Mouse (Mus musculus): ENCODE measurements around the gene Dkk3.
"Not testable (repeated sequence)": the region's sequence is repeated elsewhere in the genome, so short reads cannot be mapped to it uniquely, and the experiment has no call there.

Gene Dkk3

GRCm38 (mm10) chr7:112102933-112103332 is 55.9 kb downstream of the Dkk3 start:
- Histone ChIP-seq H3K36me3 (ENCODE audit: control insufficient read depth, insufficient read depth, low read length, poor library complexity, severe bottlenecking) (peaks cover 5% of the 10 kb centered on the region), H3K27me3 (ENCODE audit: control insufficient read depth, insufficient read depth, low read length, poor library complexity, severe bottlenecking) (no peaks in the 10 kb centered on the region)
- DNase-seq (ENCODE audit: low read depth, low spot score): no peak

DNA sequence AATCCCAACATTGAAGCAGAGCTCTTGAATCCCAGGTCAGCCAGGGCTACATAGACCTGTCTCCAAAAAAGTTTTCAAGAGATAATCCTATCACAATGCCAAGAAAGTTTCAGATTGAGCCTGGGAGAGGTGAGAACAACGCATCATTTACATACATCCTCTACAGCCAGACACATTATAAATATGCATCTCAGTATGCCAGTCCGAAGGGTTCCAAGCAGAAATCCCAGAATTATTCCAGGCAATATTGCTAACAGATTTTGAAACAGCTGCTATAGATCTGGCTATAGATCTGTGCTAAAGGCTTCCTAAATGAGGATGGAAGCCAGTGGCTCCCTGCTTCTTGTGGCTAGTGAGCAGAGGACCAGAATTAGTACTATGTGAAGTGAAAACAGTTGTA is 58.0 kb downstream of the Dkk3 start:
- Histone ChIP-seq H3K27me3 (ENCODE audit: control insufficient read depth, insufficient read depth, low read length, poor library complexity, severe bottlenecking) (no peaks in the 10 kb centered on the region), H3K36me3 (ENCODE audit: control insufficient read depth, insufficient read depth, low read length, poor library complexity, severe bottlenecking) (peaks cover 5% of the 10 kb centered on the region)
- DNase-seq (ENCODE audit: low read depth, low spot score): no peak

GRCm38 (mm10) chr7:112094923-112095322 is 63.9 kb downstream of the Dkk3 start:
- DNase-seq (ENCODE audit: low read depth, low spot score); H3K27me3 ChIP-seq (ENCODE audit: control insufficient read depth, insufficient read depth, low read length, poor library complexity, severe bottlenecking); H3K36me3 ChIP-seq (ENCODE audit: control insufficient read depth, insufficient read depth, low read length, poor library complexity, severe bottlenecking): not testable (repeated sequence)

GRCm38 (mm10) chr7:112086186-112086585 is 72.7 kb downstream of the Dkk3 start:
- no peak for DNase-seq (ENCODE audit: low read depth, low spot score)
- Histone ChIP-seq H3K27me3 (ENCODE audit: control insufficient read depth, insufficient read depth, low read length, poor library complexity, severe bottlenecking) (no peaks in the 10 kb centered on the region), H3K36me3 (ENCODE audit: control insufficient read depth, insufficient read depth, low read length, poor library complexity, severe bottlenecking) (peaks cover 12% of the 10 kb centered on the region)

DNA sequence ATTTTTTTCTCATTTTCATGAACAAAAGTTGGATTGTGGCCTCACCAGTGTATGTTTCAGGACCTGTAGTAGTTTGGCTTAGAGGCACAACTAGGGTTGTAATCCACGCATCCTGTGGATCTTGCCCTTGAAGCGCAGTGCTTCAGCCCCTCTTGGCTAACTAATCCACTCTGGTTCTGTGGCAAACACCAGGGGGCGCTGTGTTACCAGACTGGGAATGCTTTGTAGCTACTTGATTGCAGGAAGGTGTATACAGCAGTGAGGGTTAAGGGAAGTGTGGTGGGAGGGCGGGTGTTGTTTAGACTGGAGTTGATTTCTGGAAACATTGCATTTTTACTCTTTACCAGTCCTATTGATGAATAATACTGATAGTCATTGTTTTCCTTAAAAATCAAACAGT is 73.8 kb downstream of the Dkk3 start:
- Histone ChIP-seq H3K36me3 (ENCODE audit: control insufficient read depth, insufficient read depth, low read length, poor library complexity, severe bottlenecking) (peaks cover 12% of the 10 kb centered on the region), H3K27me3 (ENCODE audit: control insufficient read depth, insufficient read depth, low read length, poor library complexity, severe bottlenecking) (no peaks in the 10 kb centered on the region)
- peak; percentile 79 for DNase-seq (ENCODE audit: low read depth, low spot score)

- H3K27me3 ChIP-seq (ENCODE audit: control insufficient read depth, insufficient read depth, low read length, poor library complexity, severe bottlenecking): no peaks in the 10 kb centered on the region
- no peak for DNase-seq (ENCODE audit: low read depth, low spot score)
- H3K36me3 ChIP-seq (ENCODE audit: control insufficient read depth, insufficient read depth, low read length, poor library complexity, severe bottlenecking): peaks cover 9% of the 10 kb centered on the region
These were observed 74.6 kb downstream of the Dkk3 start for GRCm38 (mm10) chr7:112084222-112084621.

DNA sequence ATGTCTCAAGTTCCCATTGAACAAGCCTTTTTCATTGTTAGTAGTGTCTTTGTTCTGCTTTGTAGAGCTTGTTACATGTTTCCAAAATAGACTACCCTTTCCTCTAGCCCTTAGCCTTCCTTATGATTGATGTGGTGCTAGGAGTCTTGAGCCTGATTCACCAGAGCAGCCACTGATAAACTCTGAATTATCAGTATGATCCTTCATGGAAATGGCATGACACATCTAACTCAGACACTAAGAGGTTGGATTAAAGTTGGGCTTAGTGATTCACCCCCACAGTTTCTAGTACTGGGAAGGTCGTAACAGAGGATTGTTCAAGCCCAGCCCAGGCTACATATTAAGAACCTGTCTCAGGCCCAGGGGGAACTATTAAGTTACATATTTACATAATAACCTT is 76.2 kb downstream of the Dkk3 start:
- DNase-seq (ENCODE audit: low read depth, low spot score): no peak
- Histone ChIP-seq H3K27me3 (ENCODE audit: control insufficient read depth, insufficient read depth, low read length, poor library complexity, severe bottlenecking) (no peaks in the 10 kb centered on the region), H3K36me3 (ENCODE audit: control insufficient read depth, insufficient read depth, low read length, poor library complexity, severe bottlenecking) (peaks cover 9% of the 10 kb centered on the region)

DNA sequence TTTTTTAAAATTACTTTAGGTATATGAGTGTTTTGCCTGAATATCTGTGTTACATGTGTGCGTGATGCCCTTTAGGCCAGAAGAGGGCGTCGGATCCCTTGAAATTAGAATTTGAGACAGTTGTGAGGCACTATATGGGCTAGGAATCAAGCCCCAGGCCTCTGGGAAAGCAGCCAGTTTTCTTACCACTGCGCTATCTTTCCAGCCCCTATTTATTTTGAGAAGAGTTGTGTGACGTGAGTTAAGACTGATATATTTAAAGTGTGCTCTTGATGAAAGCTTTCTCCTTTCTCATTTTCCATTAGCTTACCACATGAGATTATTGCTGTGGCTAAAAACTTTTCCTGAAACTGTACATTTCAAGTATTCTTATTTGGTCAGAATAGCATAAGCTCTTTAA is 84.0 kb downstream of the Dkk3 start:
- no peaks in the 10 kb centered on the region for H3K27me3 ChIP-seq (ENCODE audit: control insufficient read depth, insufficient read depth, low read length, poor library complexity, severe bottlenecking)

More for the DNA sequence above, 84.0 kb downstream of the Dkk3 start:
- H3K36me3 ChIP-seq (ENCODE audit: control insufficient read depth, insufficient read depth, low read length, poor library complexity, severe bottlenecking): peaks cover 3% of the 10 kb centered on the region; the same call in 1 of the 2 replicates
- no peak for DNase-seq (ENCODE audit: low read depth, low spot score)
